Mouse (Mus musculus) layer of hippocampus, adult 8-10 months (tissue): ENCODE measurements around the gene Lrrc18. TPM values are rescaled to one million over a fixed set of nuclear protein-coding genes. Genes with fewer than 3 reads are reported as not detected.

Source experiments
- DNase-seq, 2 experiments: peaks; one replicate each; pipeline ENCODE4 v3.0.0; 2022; ENCODE audit warnings: low spot score in 2 of 2
- total RNA-seq, 4 experiments: library from RNA; stranded (reverse); gene quantifications; 2 replicates each; pipeline ENCODE4 v1.2.4; 2022

The Lrrc18 gene
- total RNA-seq, 4 experiments from 2014 or later = 0.20 to 0.76 (median 0.40) TPM

GRCm38 (mm10) chr14:33045217-33045616 lies 54.0 kb downstream of the Lrrc18 start:
- no peak for DNase-seq

GRCm38 (mm10) chr14:33053441-33053840 lies 62.3 kb downstream of the Lrrc18 start:
- DNase-seq = no peak

GRCm38 (mm10) chr14:33058881-33059660 lies 67.9 kb downstream of the Lrrc18 start:
- no peak for DNase-seq

GRCm38 (mm10) chr14:33062996-33063395 lies 71.8 kb downstream of the Lrrc18 start:
- no peak for DNase-seq

Other genes with a start within 250 kb of the Lrrc18 start
- 1 to 10 TPM in 2 of 4 experiments, under 1 TPM in 1, not detected in 1; 0.72 to 2.2 (median 1.6) TPM for gene Tmem273, start 205.4 kb upstream of the Lrrc18 start, total RNA-seq
- gene Fam170b, start 157.4 kb upstream of the Lrrc18 start, total RNA-seq = not detected
- 1 to 10 TPM; 3.1 to 4.6 (median 3.5) TPM for gene Vstm4, start 134.6 kb upstream of the Lrrc18 start, total RNA-seq
- 1 to 10 TPM; 1.6 to 6.6 (median 4.7) TPM for gene Wdfy4, start 194.1 kb downstream of the Lrrc18 start, total RNA-seq
- gene Arhgap22, start 222.6 kb downstream of the Lrrc18 start, total RNA-seq = 10 to 100 TPM in 3 of 4 experiments, 1 to 10 TPM in 1; 9.9 to 16.9 (median 12.6) TPM